Mouse (Mus musculus) lung, embryonic 15.5 days (tissue): Measurements from ENCODE around the gene Col15a1. TPM values are rescaled to one million over a fixed set of nuclear protein-coding genes. Genes with fewer than 3 reads are reported as not detected.
A peak's percentile ranks its signal among the peaks of the same experiment; 100 is the strongest.

Source experiments
- ATAC-seq: fragments of 200-750 bp; cut with Nextera tagmentation; 2 replicates; pipeline ENCODE4 v1.8.0; 2017; ENCODE audit warnings: moderate number of reproducible peaks, borderline replicate concordance; ENCODE audit not compliant: low FRiP score, low TSS enrichment; ENCODE audit errors: extremely low read depth
- H3K27ac ChIP-seq: fragments of 300-500 bp; sonication (generic); 2 replicates; pipeline ENCODE4 v1.5.1; 2015; ENCODE audit warnings: moderate library complexity, mild to moderate bottlenecking, inconsistent platforms
- H3K27me3 ChIP-seq: fragments of 300-500 bp; sonication (generic); 2 replicates; pipeline ENCODE4 v1.6.1; 2015; ENCODE audit warnings: inconsistent platforms
- H3K36me3 ChIP-seq: fragments of 300-500 bp; sonication (generic); 2 replicates; pipeline ENCODE4 v1.6.1; 2015; ENCODE audit warnings: inconsistent platforms
- H3K4me1 ChIP-seq: fragments of 300-500 bp; sonication (generic); 2 replicates; pipeline ENCODE4 v1.6.1; 2015; ENCODE audit warnings: inconsistent platforms
- H3K4me2 ChIP-seq: fragments of 300-500 bp; sonication (generic); 2 replicates; pipeline ENCODE4 v1.6.1; 2015; ENCODE audit warnings: inconsistent platforms, mild to moderate bottlenecking, moderate library complexity
- H3K4me3 ChIP-seq: fragments of 300-500 bp; sonication (generic); 2 replicates; pipeline ENCODE4 v1.5.1; 2015; ENCODE audit warnings: mild to moderate bottlenecking, inconsistent platforms
- H3K9ac ChIP-seq: fragments of 300-500 bp; sonication (generic); 2 replicates; pipeline ENCODE4 v1.6.1; 2015; ENCODE audit warnings: inconsistent platforms
- H3K9me3 ChIP-seq: fragments of 300-500 bp; sonication (generic); 2 replicates; pipeline ENCODE4 v1.6.1; 2016; ENCODE audit warnings: inconsistent platforms
- WGBS: fragments of 180-500 bp; shearing (Covaris S2); methylation state at CpG from one replicate; pipeline ENCODE4 v1.1.7; 2015; 5-methylcytosine and 5-hydroxymethylcytosine counted together
- polyA plus RNA-seq: library from polyadenylated mRNA; unstranded; fragments of >200 nt; fragmentation: Nextera tagmentation; extraction: Ambion mirVana; gene quantifications from 2 replicates; pipeline ENCODE4 v1.2.1, GENCODE M21; 2015

Col15a1 gene
- polyA plus RNA-seq, 1 experiment from 2014 or later: 25.8 TPM

- no peaks in the 10 kb centered on the region for H3K27me3 ChIP-seq
- H3K4me2 ChIP-seq: no peak overlapping the region
- H3K4me3 ChIP-seq: no peak overlapping the region
- peaks cover 45% of the 10 kb centered on the region for H3K4me1 ChIP-seq
- no peak overlapping the region for H3K9ac ChIP-seq
- peak overlapping the region; percentile 90 for H3K27ac ChIP-seq
- H3K9me3 ChIP-seq: no peaks in the 10 kb centered on the region
- 44% methylated on average over 14 of the region's 14 CpGs for WGBS
- no peaks in the 10 kb centered on the region for H3K36me3 ChIP-seq
- ATAC-seq: peak; percentile 52; the same call in 1 of the 2 replicates
Observed at GRCm38 (mm10) chr4:47233192-47233835, 25.4 kb downstream of the Col15a1 start.

GRCm38 (mm10) chr4:47234667-47235267 lies 26.8 kb downstream of the Col15a1 start:
- no peaks in the 10 kb centered on the region for H3K36me3 ChIP-seq
- WGBS: 22% methylated on average over 17 of the region's 17 CpGs
- H3K4me1 ChIP-seq: peaks cover 44% of the 10 kb centered on the region
- no peak overlapping the region for H3K9ac ChIP-seq
- H3K4me2 ChIP-seq: no peak overlapping the region
- peak overlapping the region; percentile 90 for H3K27ac ChIP-seq
- no peak overlapping the region for H3K4me3 ChIP-seq
- no peaks in the 10 kb centered on the region for H3K27me3 ChIP-seq
- ATAC-seq: peak; percentile 21; the same call in 1 of the 2 replicates
- H3K9me3 ChIP-seq: no peaks in the 10 kb centered on the region

GRCm38 (mm10) chr4:47235312-47235711 lies 27.4 kb downstream of the Col15a1 start:
- Histone ChIP-seq H3K27me3 (no peaks in the 10 kb centered on the region), H3K4me3 (no peak overlapping the region), H3K36me3 (no peaks in the 10 kb centered on the region), H3K4me1 (peaks cover 44% of the 10 kb centered on the region), H3K4me2 (no peak overlapping the region), H3K9me3 (no peaks in the 10 kb centered on the region), H3K27ac (peak overlapping the region; percentile 90), H3K9ac (no peak overlapping the region)
- peak; percentile 29 for ATAC-seq
- 33% methylated on average over 3 of the region's 3 CpGs for WGBS

DNA sequence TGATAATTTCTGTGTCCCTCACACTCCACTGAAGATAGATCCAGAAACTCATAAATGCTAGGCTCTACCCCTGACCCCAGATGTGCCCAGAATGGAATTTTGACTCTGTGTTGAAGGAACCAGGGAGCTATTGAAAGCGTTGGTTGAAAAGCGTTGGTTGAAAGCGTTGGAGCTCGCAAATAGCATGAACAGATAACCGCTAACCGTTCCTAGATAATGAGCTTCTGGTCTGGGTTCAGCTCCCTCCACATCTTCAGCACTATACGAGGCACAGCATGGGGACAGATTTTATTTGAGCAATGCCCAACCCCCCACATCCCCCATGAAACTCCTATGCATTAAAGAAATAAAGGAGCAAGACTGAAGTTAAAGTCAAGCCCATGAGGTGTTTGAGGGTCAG lies 28.1 kb downstream of the Col15a1 start:
- H3K4me3 ChIP-seq: no peak overlapping the region
- peaks cover 49% of the 10 kb centered on the region for H3K4me1 ChIP-seq
- 79% methylated on average over 7 of the region's 7 CpGs for WGBS
- H3K9ac ChIP-seq: no peak overlapping the region
- no peaks in the 10 kb centered on the region for H3K27me3 ChIP-seq
- ATAC-seq: no peak
- no peaks in the 10 kb centered on the region for H3K9me3 ChIP-seq
- no peak overlapping the region for H3K27ac ChIP-seq
- H3K4me2 ChIP-seq: no peak overlapping the region
- no peaks in the 10 kb centered on the region for H3K36me3 ChIP-seq

GRCm38 (mm10) chr4:47237220-47237619 lies 29.3 kb downstream of the Col15a1 start:
- Histone ChIP-seq H3K27me3 (no peaks in the 10 kb centered on the region), H3K9me3 (no peaks in the 10 kb centered on the region), H3K9ac (no peak overlapping the region), H3K36me3 (no peaks in the 10 kb centered on the region), H3K27ac (no peak overlapping the region), H3K4me3 (no peak overlapping the region), H3K4me1 (peaks cover 46% of the 10 kb centered on the region), H3K4me2 (no peak overlapping the region)
- WGBS: 45% methylated on average over 15 of the region's 15 CpGs
- no peak for ATAC-seq

- 62% methylated on average over 6 of the region's 6 CpGs for WGBS
Observed at GRCm38 (mm10) chr4:47239114-47239513, 31.2 kb downstream of the Col15a1 start.

DNA sequence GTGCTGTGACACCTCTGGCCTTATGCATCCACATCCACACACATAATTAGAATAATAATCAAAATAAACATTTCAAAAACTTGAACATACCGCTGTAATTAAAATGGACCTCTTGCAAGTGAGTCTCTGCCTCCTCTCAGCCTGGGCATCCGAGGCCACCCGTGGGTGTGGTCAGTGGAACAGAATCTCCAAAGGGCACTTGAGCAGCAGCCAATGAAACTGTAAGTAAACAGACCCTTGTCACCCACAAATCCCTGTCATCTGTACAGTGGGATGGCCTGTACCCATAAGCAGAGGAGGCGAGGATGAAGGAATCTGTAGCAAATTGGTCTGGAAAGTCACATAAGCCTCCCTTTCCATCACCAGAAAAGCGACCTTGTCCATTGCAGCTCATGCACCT lies 32.9 kb downstream of the Col15a1 start:
- WGBS: 58% methylated on average over 5 of the region's 5 CpGs
- Histone ChIP-seq H3K36me3 (no peaks in the 10 kb centered on the region), H3K4me2 (no peak overlapping the region), H3K4me3 (no peak overlapping the region), H3K27me3 (no peaks in the 10 kb centered on the region), H3K9me3 (no peaks in the 10 kb centered on the region), H3K4me1 (peaks cover 14% of the 10 kb centered on the region), H3K27ac (no peak overlapping the region), H3K9ac (no peak overlapping the region)
- ATAC-seq: no peak

More at GRCm38 (mm10) chr4:47239114-47239513, 31.2 kb downstream of the Col15a1 start:
- Histone ChIP-seq H3K9ac (no peak overlapping the region), H3K36me3 (no peaks in the 10 kb centered on the region), H3K27me3 (no peaks in the 10 kb centered on the region), H3K4me3 (no peak overlapping the region), H3K4me2 (no peak overlapping the region), H3K4me1 (peaks cover 31% of the 10 kb centered on the region), H3K9me3 (no peaks in the 10 kb centered on the region), H3K27ac (no peak overlapping the region)
- no peak for ATAC-seq

DNA sequence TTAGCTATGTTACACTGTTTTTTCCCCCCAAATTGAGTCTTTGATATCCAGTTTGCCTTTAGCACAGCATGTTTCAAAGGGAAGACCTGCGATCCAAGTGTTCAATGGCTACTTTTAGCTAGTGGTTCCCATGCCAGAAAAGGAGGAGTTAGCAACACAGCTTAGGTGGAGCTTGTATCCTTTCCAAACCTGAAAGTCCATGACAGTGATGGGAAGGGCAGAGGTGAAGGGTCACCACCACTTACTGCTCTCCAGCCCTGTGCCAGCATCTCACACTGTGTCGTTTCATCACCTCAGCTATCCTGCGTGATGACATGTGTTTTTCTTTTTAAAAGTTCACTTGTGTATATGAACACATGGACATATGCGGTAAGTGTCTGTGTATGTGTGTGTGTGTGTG lies 34.2 kb downstream of the Col15a1 start:
- ATAC-seq: no peak

DNA sequence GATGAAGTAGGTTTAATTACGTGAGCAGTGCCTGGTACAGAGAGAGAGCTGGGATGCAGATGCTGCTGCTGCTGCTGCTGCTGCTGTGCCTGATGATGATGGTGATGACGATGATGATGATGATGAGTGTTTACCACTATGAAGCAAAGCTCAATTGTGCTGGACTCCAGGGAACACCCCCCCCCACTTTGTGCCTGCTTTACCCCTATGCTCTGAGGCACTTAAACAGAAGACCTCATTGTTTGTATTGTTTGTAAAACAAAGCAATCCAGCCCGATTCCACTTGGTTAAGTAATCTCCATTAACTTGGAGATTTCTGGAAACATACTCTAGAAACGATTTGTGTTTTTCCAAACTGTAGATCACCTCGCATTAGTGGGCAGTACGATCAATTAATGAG lies 36.7 kb downstream of the Col15a1 start:
- Histone ChIP-seq H3K9me3 (no peaks in the 10 kb centered on the region), H3K4me2 (no peak overlapping the region), H3K36me3 (no peaks in the 10 kb centered on the region), H3K27ac (no peak overlapping the region), H3K4me1 (peaks cover 15% of the 10 kb centered on the region; the same call in 1 of the 2 replicates), H3K4me3 (no peak overlapping the region), H3K27me3 (no peaks in the 10 kb centered on the region), H3K9ac (no peak overlapping the region)
- ATAC-seq: no peak
- 71% methylated on average over 6 of the region's 6 CpGs for WGBS

More for the DNA sequence above, 34.2 kb downstream of the Col15a1 start:
- Histone ChIP-seq H3K4me3 (no peak overlapping the region), H3K36me3 (no peaks in the 10 kb centered on the region), H3K27me3 (no peaks in the 10 kb centered on the region), H3K4me1 (peaks cover 14% of the 10 kb centered on the region), H3K9me3 (no peaks in the 10 kb centered on the region), H3K27ac (no peak overlapping the region), H3K9ac (no peak overlapping the region), H3K4me2 (no peak overlapping the region)
- WGBS: 69% methylated on average over 4 of the region's 4 CpGs

DNA sequence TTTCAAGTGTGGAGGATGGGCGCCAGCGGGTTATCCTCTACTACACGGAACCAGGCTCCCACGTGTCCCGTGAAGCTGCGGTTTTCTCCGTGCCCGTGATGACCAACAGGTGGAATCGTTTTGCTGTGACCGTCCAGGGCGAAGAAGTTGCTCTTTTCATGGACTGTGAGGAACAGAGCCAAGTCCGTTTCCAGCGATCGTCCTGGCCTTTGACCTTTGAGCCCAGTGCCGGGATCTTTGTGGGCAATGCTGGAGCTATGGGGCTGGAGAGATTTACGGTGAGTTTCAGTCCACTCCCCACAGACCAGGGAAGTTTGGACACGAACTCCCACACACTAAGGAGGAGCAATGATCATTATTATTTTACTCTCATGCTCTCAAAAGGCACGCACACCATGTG lies 37.7 kb downstream of the Col15a1 start:
- Histone ChIP-seq H3K4me1 (peaks cover 15% of the 10 kb centered on the region; the same call in 1 of the 2 replicates), H3K27ac (no peak overlapping the region), H3K4me2 (no peak overlapping the region), H3K9ac (no peak overlapping the region), H3K36me3 (no peaks in the 10 kb centered on the region), H3K27me3 (no peaks in the 10 kb centered on the region), H3K4me3 (no peak overlapping the region), H3K9me3 (no peaks in the 10 kb centered on the region)
- no peak for ATAC-seq
- WGBS: 91% methylated on average over 18 of the region's 18 CpGs

- Histone ChIP-seq H3K36me3 (no peaks in the 10 kb centered on the region; the same call in 1 of the 2 replicates), H3K9ac (no peak overlapping the region), H3K9me3 (no peaks in the 10 kb centered on the region), H3K4me2 (no peak overlapping the region), H3K4me3 (no peak overlapping the region), H3K27ac (no peak overlapping the region), H3K27me3 (no peaks in the 10 kb centered on the region), H3K4me1 (peaks cover 12% of the 10 kb centered on the region; the same call in 1 of the 2 replicates)
- 47% methylated on average over 8 of the region's 8 CpGs for WGBS
- ATAC-seq: no peak
Observed at GRCm38 (mm10) chr4:47246811-47247210, 38.9 kb downstream of the Col15a1 start.

GRCm38 (mm10) chr4:47247574-47247973 lies 39.6 kb downstream of the Col15a1 start:
- Histone ChIP-seq H3K4me3 (no peak overlapping the region), H3K36me3 (no peaks in the 10 kb centered on the region; the same call in 1 of the 2 replicates), H3K9me3 (no peaks in the 10 kb centered on the region), H3K4me1 (peaks cover 12% of the 10 kb centered on the region; the same call in 1 of the 2 replicates), H3K9ac (no peak overlapping the region), H3K4me2 (no peak overlapping the region), H3K27ac (no peak overlapping the region), H3K27me3 (no peaks in the 10 kb centered on the region)
- WGBS: 57% methylated on average over 6 of the region's 6 CpGs
- no peak for ATAC-seq
